Mouse (Mus musculus) spleen, adult 2 months (tissue): Measurements from ENCODE around the gene Gm20388. TPM values are rescaled to one million over a fixed set of nuclear protein-coding genes. Genes with fewer than 3 reads are reported as not detected.
A peak's percentile ranks its signal among the peaks of the same experiment; 100 is the strongest.

Experiments used
- DNase-seq, 2 experiments: peaks; one replicate each; pipeline versions ENCODE4 v3.0.0 to v3.0.0-alpha.2; 2012 to 2021; ENCODE audit warnings: low spot score in 2 of 2, low read depth in 1 of 2
- H3K27ac ChIP-seq: fragments of 200-500 bp; 2 replicates; pipeline ENCODE4 v1.5.1; 2012; ENCODE audit warnings: low read length, inconsistent platforms; ENCODE audit not compliant: insufficient read depth
- H3K27me3 ChIP-seq: fragments of 200-500 bp; 2 replicates; pipeline ENCODE4 v1.6.1; 2012; ENCODE audit warnings: mild to moderate bottlenecking, moderate library complexity, low read length, inconsistent platforms; ENCODE audit not compliant: control insufficient read depth, insufficient read depth
- H3K36me3 ChIP-seq: fragments of 200-500 bp; 2 replicates; pipeline ENCODE4 v1.6.1; 2012; ENCODE audit warnings: mild to moderate bottlenecking, low read length, inconsistent platforms; ENCODE audit not compliant: control insufficient read depth, insufficient read depth
- H3K4me1 ChIP-seq: fragments of 200-500 bp; 2 replicates; pipeline ENCODE4 v1.6.1; 2011; ENCODE audit warnings: inconsistent platforms; ENCODE audit not compliant: control insufficient read depth, insufficient read depth, insufficient read length
- H3K4me3 ChIP-seq: fragments of 200-500 bp; 2 replicates; pipeline ENCODE4 v1.5.1; 2011; ENCODE audit warnings: mild to moderate bottlenecking, inconsistent platforms; ENCODE audit not compliant: insufficient read depth, insufficient read length; ENCODE audit errors: extremely low read depth
- CTCF ChIP-seq: fragments of 200-500 bp; IDR thresholded peaks from 2 replicates; pipeline ENCODE4 v1.5.1; 2011; ENCODE audit warnings: mild to moderate bottlenecking, inconsistent platforms; ENCODE audit not compliant: insufficient read depth, insufficient read length, insufficient replicate concordance; ENCODE audit errors: extremely low read depth
- POLR2A ChIP-seq: fragments of 200-500 bp; IDR thresholded peaks from 2 replicates; pipeline ENCODE4 v1.6.1; 2011; ENCODE audit warnings: low read depth, low read length, inconsistent platforms
- WGBS: fragments of 180-500 bp; shearing (Covaris S2); methylation state at CpG from one replicate; pipeline ENCODE4 v1.1.7; 2018; 5-methylcytosine and 5-hydroxymethylcytosine counted together
- polyA plus RNA-seq: library from polyadenylated mRNA; depleted of rRNA; stranded (reverse); fragments of >200 nt; gene quantifications from 2 replicates; pipeline ENCODE4 v1.2.3, GENCODE M21; 2012

The Gm20388 gene
- polyA plus RNA-seq, 1 experiment = 26.1 TPM

DNA sequence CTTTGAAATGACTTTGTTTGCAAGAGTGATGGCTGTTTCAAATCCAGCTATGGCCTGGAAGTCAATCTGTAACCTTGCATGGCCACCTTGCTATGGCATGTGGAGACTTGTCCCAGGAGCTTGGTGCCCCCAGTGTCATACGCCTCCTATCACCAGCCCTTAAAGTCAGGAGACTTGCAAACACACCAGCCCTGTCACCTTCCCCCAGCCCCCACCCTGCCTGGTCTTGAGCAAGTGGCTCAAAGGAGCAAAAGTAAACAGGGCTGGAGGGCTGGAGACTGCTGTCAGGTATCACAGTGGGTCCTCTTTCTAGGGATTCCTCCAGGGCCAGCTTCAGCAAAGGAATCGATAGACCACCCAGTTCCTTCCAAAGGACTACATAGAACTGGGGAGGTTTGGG lies 2400.5 kb downstream of the Gm20388 start:
- Histone ChIP-seq H3K4me3 (no peak overlapping the region), H3K4me1 (peaks cover 11% of the 10 kb centered on the region), H3K27ac (no peak overlapping the region; the same call in 1 of the 2 replicates), H3K27me3 (no peaks in the 10 kb centered on the region), H3K36me3 (peaks cover 2% of the 10 kb centered on the region)
- 89% methylated on average over 2 of the region's 2 CpGs for WGBS
- no peak for DNase-seq
- no peak for TF ChIP-seq CTCF
- TF ChIP-seq POLR2A = no peak

DNA sequence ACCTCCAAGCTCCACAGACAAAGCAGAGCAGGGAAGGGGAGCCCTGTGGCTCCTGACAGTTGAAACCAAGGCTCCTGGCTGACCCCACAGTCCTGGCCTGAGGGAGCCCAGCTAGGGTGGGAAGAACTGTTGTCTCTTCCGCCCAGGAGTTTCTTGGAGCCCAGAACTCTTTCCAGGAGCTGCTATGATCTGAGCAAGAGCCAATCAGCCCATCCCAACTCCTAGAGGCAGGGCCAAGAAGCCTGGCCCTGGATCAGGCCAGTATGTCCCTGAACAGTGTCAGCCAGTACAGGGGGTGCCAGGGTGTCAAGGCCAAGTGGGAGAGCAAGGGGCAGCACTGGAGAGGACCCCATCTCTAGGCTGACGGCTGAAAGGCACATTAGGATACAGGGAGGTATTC lies 2401.9 kb downstream of the Gm20388 start:
- DNase-seq = no peak
- peaks cover 1% of the 10 kb centered on the region; the same call in 1 of the 2 replicates for H3K36me3 ChIP-seq
- no peak overlapping the region for H3K4me3 ChIP-seq
- H3K27ac ChIP-seq = no peak overlapping the region
- no peak for TF ChIP-seq CTCF
- no peak for TF ChIP-seq POLR2A
- peaks cover 11% of the 10 kb centered on the region for H3K4me1 ChIP-seq
- WGBS = 86% methylated on average over 2 of the region's 2 CpGs
- no peaks in the 10 kb centered on the region for H3K27me3 ChIP-seq

DNA sequence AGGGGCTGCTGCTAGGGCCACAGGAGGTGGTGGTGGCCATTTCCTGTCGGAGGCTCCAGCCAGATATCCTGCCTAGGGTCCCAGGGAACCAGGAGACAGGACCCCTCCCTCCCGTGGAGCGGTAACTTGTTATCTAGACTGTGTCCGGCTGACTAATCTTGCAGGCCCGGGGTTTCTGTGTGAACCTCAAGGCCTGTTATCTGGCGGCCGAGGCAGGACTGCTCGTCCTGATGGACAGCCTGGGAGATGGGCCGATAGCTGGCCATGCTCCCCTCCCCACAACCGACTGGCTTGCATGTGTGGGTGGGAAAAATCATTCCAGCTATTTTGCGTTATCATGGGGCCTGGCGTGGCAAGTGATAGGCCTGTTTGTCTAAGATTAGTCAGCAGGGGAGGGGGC lies 2402.7 kb downstream of the Gm20388 start:
- DNase-seq = no peak

DNA sequence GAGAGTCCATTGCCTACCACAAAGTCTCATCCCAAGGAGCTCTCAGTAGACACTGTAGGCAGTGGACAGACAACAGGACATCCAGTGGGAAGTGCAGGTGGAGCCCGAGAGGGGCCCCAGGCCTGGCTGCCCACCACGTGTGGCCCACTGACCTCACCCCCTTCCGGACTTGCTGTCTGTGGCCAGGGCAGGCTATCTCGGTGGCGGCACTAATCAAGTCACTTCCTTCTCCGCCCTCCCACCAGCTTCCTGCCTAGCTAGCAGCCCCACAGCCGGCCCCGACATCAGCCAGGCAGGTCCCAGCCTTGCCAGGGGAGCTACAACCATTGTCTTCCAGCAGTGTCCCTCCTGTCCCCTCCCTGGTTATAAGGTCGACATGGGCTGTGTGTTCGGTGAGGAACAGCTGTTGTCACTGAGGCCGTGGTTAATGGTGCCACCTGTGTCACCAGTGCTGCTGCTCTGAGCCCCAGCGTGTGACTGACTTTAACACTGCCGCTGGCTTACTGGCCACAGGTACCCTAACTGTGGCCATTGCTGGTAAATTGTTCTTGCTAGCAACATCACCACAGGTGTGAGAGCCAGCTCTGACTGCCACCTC lies 2404.4 kb downstream of the Gm20388 start:
- TF ChIP-seq POLR2A (no peak), CTCF (no peak)
- no peaks in the 10 kb centered on the region for H3K27me3 ChIP-seq
- H3K36me3 ChIP-seq = no peaks in the 10 kb centered on the region
- peak in 1 of 2 experiments; percentile 45 for DNase-seq
- H3K4me3 ChIP-seq = peak overlapping the region; percentile 7; the same call in 1 of the 2 replicates
- peak overlapping the region; percentile 60 for H3K27ac ChIP-seq
- WGBS = 22% methylated on average over 13 of the region's 13 CpGs
- H3K4me1 ChIP-seq = peaks cover 16% of the 10 kb centered on the region

More for the DNA sequence above, 2402.7 kb downstream of the Gm20388 start:
- Histone ChIP-seq H3K36me3 (no peaks in the 10 kb centered on the region), H3K27ac (no peak overlapping the region; the same call in 1 of the 2 replicates), H3K27me3 (no peaks in the 10 kb centered on the region), H3K4me1 (peaks cover 16% of the 10 kb centered on the region), H3K4me3 (no peak overlapping the region)
- 86% methylated on average over 12 of the region's 12 CpGs for WGBS
- TF ChIP-seq POLR2A (no peak), CTCF (no peak)

DNA sequence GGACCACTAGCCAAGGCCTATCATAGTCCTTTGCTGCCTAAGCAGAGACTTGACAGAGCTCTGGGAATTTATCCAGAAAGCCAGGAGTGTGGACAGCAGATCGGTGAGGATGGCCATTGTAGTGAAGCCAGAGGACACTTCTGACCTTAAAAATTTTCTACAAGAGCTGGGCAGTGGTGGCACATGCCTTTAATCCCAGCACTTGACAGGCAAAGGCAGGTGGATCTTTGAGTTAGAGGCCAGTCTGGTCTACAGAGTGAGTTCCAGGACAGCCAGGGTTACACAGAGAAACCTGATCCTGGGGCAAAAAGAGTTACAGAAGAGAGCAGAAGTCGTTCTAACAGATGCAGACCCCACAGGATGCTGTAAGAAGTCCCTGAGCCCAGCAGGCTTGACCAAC lies 2405.8 kb downstream of the Gm20388 start:
- no peak for TF ChIP-seq CTCF
- no peak for TF ChIP-seq POLR2A
- H3K27ac ChIP-seq = no peak overlapping the region

DNA sequence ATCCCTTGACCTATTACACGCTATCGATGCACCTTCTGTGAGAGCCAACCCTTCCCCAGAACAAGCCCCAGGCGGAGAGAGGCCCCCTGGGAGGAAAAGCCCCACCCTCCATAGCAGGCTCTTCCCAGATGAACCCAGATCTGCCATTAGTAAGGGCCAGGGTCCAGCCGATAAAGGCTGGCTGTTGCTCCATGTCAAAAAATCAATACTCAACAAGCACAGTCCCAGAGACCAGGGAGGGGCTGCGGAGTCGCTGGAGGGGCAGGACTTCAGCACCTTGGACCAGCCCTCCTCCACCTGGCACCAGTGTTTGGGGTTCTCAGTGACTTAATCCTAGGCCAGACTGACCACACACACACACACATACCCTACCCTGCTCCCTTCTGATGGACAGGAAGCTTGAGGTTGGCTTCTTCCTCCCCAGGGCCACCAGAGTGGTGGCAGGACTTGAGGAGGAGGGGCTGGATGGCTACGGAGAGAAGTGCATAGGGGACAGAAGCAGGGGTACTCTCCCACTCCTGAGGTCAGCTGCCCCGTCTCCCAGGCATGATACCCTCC lies 2407.4 kb downstream of the Gm20388 start:
- no peak for DNase-seq
- TF ChIP-seq CTCF (no peak), POLR2A (no peak)
- H3K27ac ChIP-seq = 0 out of 2 replicates have a peak overlapping the region, but pooled peaks have one; percentile 7
- H3K4me3 ChIP-seq = no peak overlapping the region
- H3K27me3 ChIP-seq = no peaks in the 10 kb centered on the region
- H3K36me3 ChIP-seq = no peaks in the 10 kb centered on the region
- peaks cover 16% of the 10 kb centered on the region for H3K4me1 ChIP-seq
- WGBS = 60% methylated on average over 8 of the region's 8 CpGs

More for the DNA sequence above, 2405.8 kb downstream of the Gm20388 start:
- no peaks in the 10 kb centered on the region for H3K36me3 ChIP-seq
- H3K27me3 ChIP-seq = no peaks in the 10 kb centered on the region
- no peak overlapping the region for H3K4me3 ChIP-seq
- peaks cover 16% of the 10 kb centered on the region for H3K4me1 ChIP-seq
- WGBS = 80% methylated on average over 2 of the region's 2 CpGs
- DNase-seq = no peak
